Mouse (Mus musculus) heart, adult 11 months (tissue): ENCODE data around the gene Ttc30b.
A peak's percentile ranks its signal among the peaks of the same experiment; 100 is the strongest.
"Not testable (repeated sequence)": the region's sequence is repeated elsewhere in the genome, so short reads cannot be mapped to it uniquely, and the experiment has no call there.

ENCODE experiments used
- DNase-seq: peaks from one replicate; pipeline ENCODE4 v3.0.0; 2022

The Ttc30b gene

GRCm38 (mm10) chr2:75950685-75951084 is 12.3 kb upstream of the Ttc30b start:
- DNase-seq = peak; percentile 78

GRCm38 (mm10) chr2:75937520-75938116 is 767 bp downstream of the Ttc30b start:
- DNase-seq = peak; percentile 94

GRCm38 (mm10) chr2:75936685-75937084 is 1.7 kb downstream of the Ttc30b start:
- DNase-seq = not testable (repeated sequence)

- no peak for DNase-seq
These were observed 4.8 kb downstream of the Ttc30b start for GRCm38 (mm10) chr2:75933541-75933940.

- DNase-seq = no peak
These were observed 7.4 kb downstream of the Ttc30b start for GRCm38 (mm10) chr2:75930941-75931340.

GRCm38 (mm10) chr2:75929786-75930444 is 8.5 kb downstream of the Ttc30b start:
- DNase-seq = peak; percentile 66

- DNase-seq = peak; percentile 43
These were observed 9.2 kb downstream of the Ttc30b start for GRCm38 (mm10) chr2:75929141-75929540.

GRCm38 (mm10) chr2:75928011-75928410 is 10.4 kb downstream of the Ttc30b start:
- DNase-seq = peak; percentile 56

GRCm38 (mm10) chr2:75926061-75926460 is 12.3 kb downstream of the Ttc30b start:
- peak; percentile 13 for DNase-seq

- no peak for DNase-seq
These were observed 14.5 kb downstream of the Ttc30b start for GRCm38 (mm10) chr2:75923807-75924340.

GRCm38 (mm10) chr2:75915040-75915439 is 23.3 kb downstream of the Ttc30b start:
- DNase-seq = no peak

GRCm38 (mm10) chr2:75907142-75907541 is 31.2 kb downstream of the Ttc30b start:
- DNase-seq = no peak

- no peak for DNase-seq
These were observed 36.5 kb downstream of the Ttc30b start for GRCm38 (mm10) chr2:75901869-75902268.

GRCm38 (mm10) chr2:75900281-75900680 is 38.1 kb downstream of the Ttc30b start:
- DNase-seq = no peak

- DNase-seq = no peak
These were observed 42.7 kb downstream of the Ttc30b start for GRCm38 (mm10) chr2:75895711-75896110.

- DNase-seq = no peak
These were observed 46.4 kb downstream of the Ttc30b start for GRCm38 (mm10) chr2:75891981-75892380.
